Comparison of ENCODE assay signal across 30 mouse cellular contexts in genomic region chr7:40805211-40805610, GRCm38 (mm10).
DNase-seq lines count a peak whose midpoint lies in the region; ATAC-seq and TF ChIP-seq lines count a peak whose summit lies in the region.
"Had no signal": no experiment of that assay in that cellular context is flagged by ENCODE, and none has a peak within 500 bp of the region (broad histone marks: within the 10 kb centered on the region; RNA-seq: fewer than 3 reads in every experiment).

No protein-coding gene starts in this region.

- H3K27me3 ChIP-seq in kidney, embryonic 15.5 days: no peaks in the 10 kb centered on the region
- H3K27me3 ChIP-seq in kidney, embryonic 14.5 days (ENCODE audit: control insufficient read depth, insufficient read depth, low read length): no peaks in the 10 kb centered on the region
- no peaks in the 10 kb centered on the region for H3K27me3 ChIP-seq in lung, embryonic 14.5 days (ENCODE audit: insufficient read depth, low read length)
- H3K27me3 ChIP-seq in forebrain, embryonic 16.5 days (replicated peaks; ENCODE audit: control insufficient read depth, insufficient read depth, low read length): no peaks in the 10 kb centered on the region
- H3K27me3 ChIP-seq: CH12.LX; embryonic facial prominence, embryonic 12.5 days; heart, embryonic 13.5 days; limb, embryonic 12.5 days had no signal

- ATAC-seq in kidney, embryonic 15.5 days (replicated peaks; ENCODE audit: low FRiP score): peak; percentile 40; the same call in 1 of the 2 replicates
- ATAC-seq in kidney, embryonic 14.5 days (ENCODE audit: low FRiP score, low TSS enrichment): no peak; the same call in 1 of the 2 replicates
- peak; percentile 41; the same call in 1 of the 2 replicates for ATAC-seq in lung, embryonic 14.5 days (ENCODE audit: insufficient read depth)
- ATAC-seq in forebrain, embryonic 16.5 days: no peak
- ATAC-seq: activated CD4-positive, CD25-positive, alpha-beta regulatory T cell, adult 4 months; forebrain, embryonic 14.5 days; intestine, postnatal 0 days; liver, postnatal 0 days had no signal

- no peaks in the 10 kb centered on the region for H3K36me3 ChIP-seq in kidney, embryonic 15.5 days
- H3K36me3 ChIP-seq in kidney, embryonic 14.5 days (ENCODE audit: control insufficient read depth, insufficient read depth, low read length): no peaks in the 10 kb centered on the region
- H3K36me3 ChIP-seq in lung, embryonic 14.5 days (ENCODE audit: insufficient read depth): no peaks in the 10 kb centered on the region
- H3K36me3 ChIP-seq in forebrain, embryonic 16.5 days (ENCODE audit: control insufficient read depth, insufficient read depth): no peaks in the 10 kb centered on the region
- H3K36me3 ChIP-seq: embryonic facial prominence, embryonic 12.5 days; heart, embryonic 13.5 days; limb, embryonic 12.5 days had no signal

- no peak overlapping the region for H3K4me3 ChIP-seq in kidney, embryonic 15.5 days (replicated peaks)
- no peak overlapping the region for H3K4me3 ChIP-seq in kidney, embryonic 14.5 days (ENCODE audit: low read length)
- H3K4me3 ChIP-seq in lung, embryonic 14.5 days (ENCODE audit: low read depth, low read length): no peak overlapping the region
- no peak overlapping the region for H3K4me3 ChIP-seq in forebrain, embryonic 16.5 days (replicated peaks; ENCODE audit: low read length)
- H3K4me3 ChIP-seq: embryonic facial prominence, embryonic 12.5 days; gastrocnemius, adult 2 months; heart, embryonic 13.5 days; layer of hippocampus, adult 2 months; left cerebral cortex, adult 2 months; limb, embryonic 12.5 days had no signal

- H3K27ac ChIP-seq in kidney, embryonic 15.5 days: no peak overlapping the region
- no peak overlapping the region for H3K27ac ChIP-seq in kidney, embryonic 14.5 days (ENCODE audit: low read depth, low read length)
- no peak overlapping the region for H3K27ac ChIP-seq in lung, embryonic 14.5 days (ENCODE audit: low read depth)
- H3K27ac ChIP-seq in forebrain, embryonic 16.5 days (ENCODE audit: low read length): no peak overlapping the region
- H3K27ac ChIP-seq: embryonic facial prominence, embryonic 12.5 days; gastrocnemius, adult 2 months; heart, embryonic 13.5 days; hindbrain, embryonic 14.5 days; layer of hippocampus, adult 2 months; left cerebral cortex, adult 2 months; limb, embryonic 12.5 days had no signal

- no peak overlapping the region for H3K9ac ChIP-seq in kidney, embryonic 15.5 days
- H3K9ac ChIP-seq in kidney, embryonic 14.5 days (ENCODE audit: low read depth, low read length): no peak overlapping the region
- no peak overlapping the region for H3K9ac ChIP-seq in lung, embryonic 14.5 days
- no peak overlapping the region for H3K9ac ChIP-seq in forebrain, embryonic 16.5 days (replicated peaks; ENCODE audit: low read depth, low read length)
- H3K9ac ChIP-seq: embryonic facial prominence, embryonic 12.5 days; heart, embryonic 13.5 days; hindbrain, embryonic 14.5 days; limb, embryonic 12.5 days; liver, postnatal 0 days had no signal

- no peaks in the 10 kb centered on the region for H3K4me1 ChIP-seq in kidney, embryonic 15.5 days
- H3K4me1 ChIP-seq in kidney, embryonic 14.5 days (ENCODE audit: control insufficient read depth, insufficient read depth, low read length): no peaks in the 10 kb centered on the region
- H3K4me1 ChIP-seq in lung, embryonic 14.5 days (ENCODE audit: insufficient read depth): no peaks in the 10 kb centered on the region
- H3K4me1 ChIP-seq in forebrain, embryonic 16.5 days (replicated peaks; ENCODE audit: control insufficient read depth, insufficient read depth, low read length): no peaks in the 10 kb centered on the region
- H3K4me1 ChIP-seq: heart, embryonic 13.5 days; limb, embryonic 12.5 days had no signal

- no peak overlapping the region for H3K4me2 ChIP-seq in kidney, embryonic 15.5 days
- no peak overlapping the region for H3K4me2 ChIP-seq in kidney, embryonic 14.5 days (replicated peaks; ENCODE audit: low read depth, low read length)
- H3K4me2 ChIP-seq in lung, embryonic 14.5 days: no peak overlapping the region
- no peak overlapping the region for H3K4me2 ChIP-seq in forebrain, embryonic 16.5 days (ENCODE audit: low read length)
- H3K4me2 ChIP-seq: embryonic facial prominence, embryonic 12.5 days; heart, embryonic 13.5 days; hindbrain, embryonic 14.5 days; limb, embryonic 12.5 days; liver, embryonic 11.5 days had no signal

- WGBS in kidney, embryonic 15.5 days: 26% methylated on average over 2 of the region's 2 CpGs
- 15% methylated on average over 2 of the region's 2 CpGs for WGBS in kidney, embryonic 14.5 days
- WGBS in lung, embryonic 14.5 days: 24% methylated on average over 2 of the region's 2 CpGs
- WGBS in forebrain, embryonic 16.5 days: 49% methylated on average over 2 of the region's 2 CpGs

- no peaks in the 10 kb centered on the region for H3K9me3 ChIP-seq in kidney, embryonic 15.5 days (replicated peaks)
- no peaks in the 10 kb centered on the region for H3K9me3 ChIP-seq in kidney, embryonic 14.5 days (ENCODE audit: control insufficient read depth, low read length)
- no peaks in the 10 kb centered on the region for H3K9me3 ChIP-seq in lung, embryonic 14.5 days (ENCODE audit: low read depth, low read length)
- no peaks in the 10 kb centered on the region for H3K9me3 ChIP-seq in forebrain, embryonic 16.5 days (ENCODE audit: control insufficient read depth, low read length)
- H3K9me3 ChIP-seq: embryonic facial prominence, embryonic 12.5 days; heart, embryonic 13.5 days; limb, embryonic 12.5 days had no signal

- TF ChIP-seq CTCF in lung, embryonic 14.5 days (IDR thresholded peaks at IDR 0.05; ENCODE audit: low read depth): no peak

- DNase-seq in embryo, embryonic 10.5 days (ENCODE audit: low spot score): peak; percentile 19
- no peak for DNase-seq in embryo, embryonic 11 days
- DNase-seq in lung, embryonic 14.5 days: peak; percentile 21
- DNase-seq in lung, adult 18-20 months: no peak
- DNase-seq in kidney, postnatal 4 days: peak; percentile 39 to 57
- DNase-seq: adrenal gland, adult 2 months; adrenal gland, postnatal 36 days; cerebellum, adult 18-20 months; gastrocnemius, adult 2 months; gastrocnemius, postnatal 36 days; heart, postnatal 10 days; liver, postnatal 0 days; midbrain, embryonic 14.5 days; spleen, adult 18-20 months; thymus, adult 2 months; thymus, postnatal 36 days had no signal

Comparison
In these comparisons a context has a peak if more than half of its experiments do, and no peak if none do; other contexts are left out.
1. DNase-seq: peak in embryo, embryonic 10.5 days (single experiment), lung, embryonic 14.5 days (single experiment) and kidney, postnatal 4 days (2 of 2); none in embryo, embryonic 11 days (single experiment) and lung, adult 18-20 months (0 of 2).
2. ATAC-seq: peak in kidney, embryonic 15.5 days (single experiment) and lung, embryonic 14.5 days (single experiment); none in kidney, embryonic 14.5 days (single experiment) and forebrain, embryonic 16.5 days (single experiment).